Mouse (Mus musculus) heart, postnatal 14 days (tissue): Measurements from ENCODE around the gene 3110082I17Rik. TPM values are rescaled to one million over a fixed set of nuclear protein-coding genes. Genes with fewer than 3 reads are reported as not detected.
A peak's percentile ranks its signal among the peaks of the same experiment; 100 is the strongest.

Experiments
- DNase-seq, 2 experiments: peaks; one replicate each; pipeline ENCODE4 v3.0.0; 2021 to 2022
- intact Hi-C: fragments of 180-260 bp; cut with DNase I; formaldehyde crosslinking; loops from one replicate; pipeline ENCODE4 v1.15.1; 2025
- total RNA-seq, 2 experiments: library from RNA; stranded (reverse); gene quantifications; 2 replicates each; pipeline ENCODE4 v1.2.3; 2021

Gene 3110082I17Rik
- total RNA-seq, 2 experiments from 2014 or later: 4.7 to 5.3 TPM

DNA sequence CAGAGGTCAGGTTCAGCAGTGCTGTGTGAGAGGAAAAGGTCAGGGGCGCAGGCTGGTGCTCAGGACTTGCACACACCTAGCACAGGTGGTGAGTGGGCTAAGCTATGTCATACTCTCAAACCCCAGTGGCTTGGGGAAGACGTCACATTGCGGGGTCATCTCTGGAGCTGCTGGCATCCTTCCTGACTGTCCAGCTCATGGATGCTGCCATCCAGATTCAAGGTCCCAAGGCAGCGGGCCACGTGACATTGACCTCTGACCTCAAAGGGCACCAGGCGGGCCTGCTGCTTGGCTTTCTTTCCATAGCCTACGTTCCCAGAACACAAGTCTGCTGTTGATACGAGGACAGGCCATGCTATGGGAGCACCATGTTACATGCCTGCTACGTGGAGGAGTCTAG, 33.3 kb downstream of the 3110082I17Rik start:
- intact Hi-C loops: no loop called here

GRCm38 (mm10) chr5:139425198-139425597, 35.1 kb downstream of the 3110082I17Rik start:
- intact Hi-C loops: no loop called here
- no peak for DNase-seq

More for the DNA sequence above, 33.3 kb downstream of the 3110082I17Rik start:
- DNase-seq: no peak

GRCm38 (mm10) chr5:139423026-139423865, 37.1 kb downstream of the 3110082I17Rik start, which contains the start of gene Gper1:
TSS of gene Gper1 (plus strand) at chr5:139423151.
- intact Hi-C loops: no loop called here
- DNase-seq: peak in 1 of 2 experiments; percentile 66

DNA sequence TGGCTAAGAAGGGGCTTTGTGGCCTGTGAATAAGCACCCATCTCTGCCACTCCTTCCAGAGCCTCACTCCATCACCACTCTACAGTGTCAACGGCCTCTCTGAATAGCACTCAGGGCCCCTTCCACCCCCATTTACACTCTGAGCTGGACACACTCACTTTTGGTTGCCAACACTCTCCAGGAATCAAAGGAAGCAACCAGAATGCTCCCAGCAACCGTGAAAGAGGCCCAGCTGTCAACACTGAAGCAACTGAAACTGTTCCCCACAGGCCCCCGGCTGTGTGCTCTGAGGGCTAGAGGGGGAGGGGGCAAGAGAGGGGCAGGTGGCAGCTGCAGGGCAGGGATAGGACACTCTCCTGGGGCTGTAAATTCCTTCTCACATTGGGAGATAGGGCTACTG, 41.7 kb downstream of the 3110082I17Rik start:
- DNase-seq: no peak
- intact Hi-C loops: no loop called here

- no peak for DNase-seq
- intact Hi-C loops: no loop called here
Observed at GRCm38 (mm10) chr5:139418110-139418509, 42.2 kb downstream of the 3110082I17Rik start.

DNA sequence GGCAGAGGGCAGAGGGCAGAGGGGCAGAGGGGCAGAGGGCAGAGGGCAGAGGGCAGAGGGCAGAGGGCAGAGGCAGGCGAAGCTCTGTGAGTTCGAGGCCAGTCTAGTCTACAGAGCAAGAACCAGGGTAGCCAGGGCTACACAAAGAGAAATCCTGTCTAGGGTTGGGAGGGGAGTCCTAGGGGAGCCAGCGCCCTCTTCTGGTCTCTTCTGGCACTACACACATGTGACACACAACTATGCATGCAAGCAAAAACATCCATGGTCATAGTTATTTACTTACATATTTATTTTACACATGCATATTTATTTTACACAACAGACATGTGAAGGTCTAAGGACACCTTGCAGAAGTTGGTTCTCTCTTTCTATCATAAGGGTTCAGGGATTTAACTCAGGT, 42.8 kb downstream of the 3110082I17Rik start:
- intact Hi-C loops: no loop called here

GRCm38 (mm10) chr5:139416942-139417341, 43.4 kb downstream of the 3110082I17Rik start:
- no peak for DNase-seq

More for the DNA sequence above, 42.8 kb downstream of the 3110082I17Rik start:
- DNase-seq: no peak

DNA sequence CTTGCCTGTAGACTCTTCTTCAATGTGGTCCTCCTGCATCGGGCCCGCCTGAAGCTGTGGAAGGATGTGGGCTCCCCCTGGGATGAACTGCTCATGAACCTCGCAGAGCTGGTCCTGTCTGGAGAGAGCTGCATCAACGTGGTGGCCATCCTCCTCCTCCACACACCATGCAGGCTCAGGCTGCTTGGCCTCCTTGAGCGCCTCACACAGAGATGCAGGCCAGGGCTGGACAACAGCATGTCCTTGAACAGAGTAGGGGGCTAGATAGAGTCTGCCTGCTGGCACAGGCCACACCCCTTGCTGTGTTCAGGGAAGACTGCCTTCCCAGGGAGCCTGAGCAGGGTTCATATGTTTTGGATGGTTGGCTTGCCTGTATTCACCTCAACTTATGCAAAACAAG, 45.3 kb downstream of the 3110082I17Rik start:
- DNase-seq: no peak
- intact Hi-C loops: no loop called here

More at GRCm38 (mm10) chr5:139416942-139417341, 43.4 kb downstream of the 3110082I17Rik start:
- intact Hi-C loops: no loop called here

- DNase-seq: no peak
- intact Hi-C loops: no loop called here
Observed at GRCm38 (mm10) chr5:139413545-139413944, 46.8 kb downstream of the 3110082I17Rik start.

DNA sequence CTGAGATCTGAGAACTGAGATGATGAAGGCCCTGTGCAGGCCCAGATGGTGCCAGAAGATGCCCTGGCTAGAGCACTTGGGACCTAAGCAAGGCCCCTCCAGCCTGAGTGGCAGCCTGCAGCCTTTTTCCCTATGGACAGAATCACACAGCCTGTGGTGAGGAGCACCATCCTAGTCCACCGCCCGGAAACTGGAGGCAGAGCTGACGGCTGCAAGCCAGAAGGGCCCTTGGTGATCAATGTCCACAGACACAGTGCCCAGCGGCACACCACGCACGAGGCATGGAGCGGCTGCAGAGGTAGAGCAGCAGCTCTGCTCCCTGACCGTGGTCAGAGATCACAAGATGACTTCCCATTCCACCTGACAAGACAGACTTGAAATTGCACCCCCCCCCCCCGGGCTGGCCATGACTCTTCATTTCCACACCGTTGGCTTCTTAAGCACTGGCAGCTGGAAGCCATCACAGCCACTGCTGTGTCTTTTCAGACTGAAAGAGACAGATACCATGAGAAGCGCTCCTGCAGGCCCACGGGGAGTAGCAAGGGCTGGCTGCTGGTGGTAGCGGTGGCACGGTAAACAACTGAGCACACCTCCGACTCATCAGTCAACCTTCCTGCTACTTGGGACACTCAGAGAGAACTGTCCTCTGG, 48.5 kb downstream of the 3110082I17Rik start:
- intact Hi-C loops: no loop called here
- no peak for DNase-seq

- DNase-seq: no peak
Observed at GRCm38 (mm10) chr5:139411117-139411516, 49.2 kb downstream of the 3110082I17Rik start.

DNA sequence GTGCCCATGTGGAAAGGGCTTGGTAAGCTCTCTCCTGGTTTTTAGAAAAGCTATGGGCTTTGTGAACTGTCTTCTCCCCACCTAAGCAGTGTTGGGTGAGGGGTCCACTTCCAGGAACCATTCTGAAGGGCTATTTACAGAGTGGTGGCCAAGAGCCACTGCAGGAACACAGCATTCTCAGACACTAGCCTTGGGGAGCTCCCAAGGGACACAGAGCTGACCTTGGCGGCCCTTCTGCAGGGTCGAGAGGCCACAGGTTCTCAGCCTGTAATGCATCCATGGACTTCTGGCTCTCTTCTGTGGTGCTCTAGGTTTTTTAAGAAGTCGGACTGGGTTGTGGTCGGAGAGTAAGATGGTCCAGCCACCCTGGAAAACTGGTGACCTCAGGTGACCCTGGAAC, 50.3 kb downstream of the 3110082I17Rik start:
- intact Hi-C loops: no loop called here

More at GRCm38 (mm10) chr5:139411117-139411516, 49.2 kb downstream of the 3110082I17Rik start:
- intact Hi-C loops: no loop called here

GRCm38 (mm10) chr5:139409412-139409811, 50.9 kb downstream of the 3110082I17Rik start:
- intact Hi-C loops: no loop called here

More for the DNA sequence above, 50.3 kb downstream of the 3110082I17Rik start:
- no peak for DNase-seq

DNA sequence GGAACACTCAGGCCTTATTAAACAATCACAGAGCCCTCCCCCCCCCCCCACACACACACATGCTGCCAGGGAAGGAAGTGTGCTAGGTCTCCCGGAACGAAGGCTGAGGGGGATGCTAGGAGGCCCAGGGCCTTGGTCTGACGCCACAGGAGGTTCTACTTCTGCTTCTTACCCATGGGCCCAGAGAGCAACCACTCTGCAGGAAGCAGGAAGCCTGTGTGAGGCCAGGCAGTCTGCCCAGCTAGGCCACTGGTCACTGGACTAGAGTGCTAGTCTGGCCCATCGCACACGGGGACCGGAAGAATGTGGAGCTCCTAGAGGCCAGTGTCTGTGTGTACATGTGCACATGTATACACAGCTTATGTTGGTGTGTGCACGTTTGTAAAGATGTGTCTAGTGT, 51.8 kb downstream of the 3110082I17Rik start:
- intact Hi-C loops: no loop called here

More at GRCm38 (mm10) chr5:139409412-139409811, 50.9 kb downstream of the 3110082I17Rik start:
- DNase-seq: peak; percentile 73 to 78

GRCm38 (mm10) chr5:139407121-139407885, 53.0 kb downstream of the 3110082I17Rik start:
- DNase-seq: peak; percentile 60 to 63
- intact Hi-C loops: no loop called here

More for the DNA sequence above, 51.8 kb downstream of the 3110082I17Rik start:
- DNase-seq: no peak

DNA sequence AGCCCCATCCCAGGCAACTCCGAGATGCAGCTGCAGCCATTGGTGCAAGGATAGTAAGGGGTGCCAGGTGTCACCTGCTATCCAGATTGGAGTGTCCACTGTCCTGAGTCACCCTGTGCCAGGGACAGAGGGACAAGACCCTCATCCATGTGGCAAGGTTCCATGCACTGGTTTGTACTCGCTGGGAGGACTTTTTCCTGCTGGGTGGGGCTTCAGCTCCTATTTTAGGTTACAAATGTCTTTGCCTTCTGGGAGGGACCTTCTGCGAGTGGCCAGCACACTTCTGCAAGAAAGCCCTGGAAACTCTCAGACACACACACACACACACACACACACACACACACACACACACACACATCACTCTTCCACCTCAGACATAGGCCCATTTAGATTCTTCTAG, 54.4 kb downstream of the 3110082I17Rik start:
- intact Hi-C loops: no loop called here
- DNase-seq: no peak

- intact Hi-C loops: no loop called here
Observed at GRCm38 (mm10) chr5:139405478-139405877, 54.8 kb downstream of the 3110082I17Rik start.

GRCm38 (mm10) chr5:139404801-139405401, 55.4 kb downstream of the 3110082I17Rik start, which contains the start of gene C130050O18Rik:
TSS of gene C130050O18Rik (plus strand) at chr5:139405280.
- no peak for DNase-seq
- intact Hi-C loops: no loop called here

More at GRCm38 (mm10) chr5:139405478-139405877, 54.8 kb downstream of the 3110082I17Rik start:
- DNase-seq: no peak

DNA sequence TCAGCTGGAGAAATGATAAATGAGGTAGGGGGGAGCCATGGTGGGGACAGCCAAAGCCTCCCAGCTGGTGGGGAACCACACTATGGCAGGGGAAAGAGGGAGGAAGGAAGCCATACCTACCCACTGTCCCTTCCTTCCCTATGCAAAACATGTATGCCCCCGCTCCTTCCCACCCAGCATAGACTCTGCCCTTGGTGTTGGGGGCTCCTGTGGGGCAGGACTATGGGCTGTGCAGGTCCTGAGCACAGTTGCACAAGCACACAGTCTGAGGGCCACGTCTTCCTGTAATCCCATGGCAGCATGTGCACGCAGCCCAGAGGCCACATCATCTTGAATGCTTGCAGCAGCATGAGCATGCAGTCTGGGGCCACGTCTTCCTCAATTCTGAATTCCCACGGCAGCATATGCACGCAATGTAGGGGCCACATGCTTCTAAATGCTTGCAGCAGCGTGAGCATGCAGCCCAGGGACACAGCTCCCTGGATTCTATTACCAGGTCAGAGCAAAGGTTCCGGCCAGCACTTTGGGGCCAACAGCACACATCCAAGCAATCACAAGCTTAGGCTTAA, 56.6 kb downstream of the 3110082I17Rik start:
- DNase-seq: no peak
- intact Hi-C loops: no loop called here

DNA sequence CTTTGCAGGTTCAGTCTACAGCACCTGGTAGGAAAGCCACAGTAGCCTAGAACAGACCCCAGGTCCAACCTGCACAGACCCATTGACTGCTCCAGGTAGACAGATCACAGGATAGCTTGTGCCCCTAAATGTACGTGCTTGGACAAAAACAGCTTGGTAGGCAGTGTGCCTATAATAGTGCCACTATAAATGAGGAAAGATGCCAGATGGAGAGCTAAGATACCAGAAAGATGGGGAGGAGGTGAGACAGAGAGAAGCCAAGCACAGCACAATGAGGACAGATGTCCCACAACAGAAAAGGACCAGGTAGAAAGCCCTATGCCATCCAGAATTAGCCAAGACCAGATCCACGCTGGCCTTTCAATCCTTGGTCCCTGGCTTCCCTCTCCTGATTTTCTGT, 58.2 kb downstream of the 3110082I17Rik start:
- DNase-seq: no peak
- intact Hi-C loops: no loop called here
